ENCODE assay signal across 13 mouse cellular contexts in genomic region chr9:35336701-35337055, GRCm38 (mm10).
DNase-seq lines count a peak whose midpoint lies in the region; ATAC-seq and TF ChIP-seq lines count a peak whose summit lies in the region.
"Had no signal": no experiment of that assay in that cellular context is flagged by ENCODE, and none has a peak within 500 bp of the region (broad histone marks: within the 10 kb centered on the region; RNA-seq: fewer than 3 reads in every experiment).

No protein-coding gene starts in this region.

- no peak for TF ChIP-seq CTCF in intestine, postnatal 0 days (IDR thresholded peaks at IDR 0.05; ENCODE audit: low read depth)

- ATAC-seq in intestine, embryonic 16.5 days: no peak
- ATAC-seq in intestine, postnatal 0 days: no peak
- ATAC-seq in embryonic facial prominence, embryonic 12.5 days (ENCODE audit: insufficient number of reproducible peaks, insufficient read depth, low FRiP score, low TSS enrichment): no peak
- ATAC-seq in neural tube, embryonic 15.5 days (ENCODE audit: low FRiP score): no peak
- ATAC-seq: activated CD4-positive, CD25-positive, alpha-beta regulatory T cell, adult 4 months had no signal

- 54% methylated on average over 5 of the region's 5 CpGs for WGBS in heart, embryonic 10.5 days
- WGBS in intestine, embryonic 16.5 days: 67% methylated on average over 5 of the region's 5 CpGs
- 61% methylated on average over 5 of the region's 5 CpGs for WGBS in intestine, postnatal 0 days
- WGBS in embryonic facial prominence, embryonic 12.5 days: 73% methylated on average over 5 of the region's 5 CpGs
- WGBS in limb, embryonic 10.5 days: 88% methylated on average over 5 of the region's 5 CpGs
- WGBS in neural tube, embryonic 15.5 days: 76% methylated on average over 5 of the region's 5 CpGs

- H3K27me3 ChIP-seq in heart, embryonic 10.5 days (ENCODE audit: insufficient read depth, poor library complexity, severe bottlenecking): peaks cover 15% of the 10 kb centered on the region; the same call in 1 of the 2 replicates
- H3K27me3 ChIP-seq in intestine, embryonic 16.5 days (replicated peaks; ENCODE audit: control insufficient read depth, insufficient read depth, low read length): no peaks in the 10 kb centered on the region
- no peaks in the 10 kb centered on the region for H3K27me3 ChIP-seq in intestine, postnatal 0 days (replicated peaks; ENCODE audit: control insufficient read depth, insufficient read depth, low read length)
- no peaks in the 10 kb centered on the region for H3K27me3 ChIP-seq in embryonic facial prominence, embryonic 12.5 days
- peaks cover 19% of the 10 kb centered on the region; the same call in 1 of the 2 replicates for H3K27me3 ChIP-seq in limb, embryonic 10.5 days (ENCODE audit: low read depth, poor library complexity, severe bottlenecking)
- H3K27me3 ChIP-seq in neural tube, embryonic 15.5 days (replicated peaks): peaks cover 40% of the 10 kb centered on the region

- no peaks in the 10 kb centered on the region for H3K9me3 ChIP-seq in heart, embryonic 10.5 days
- H3K9me3 ChIP-seq in intestine, embryonic 16.5 days (ENCODE audit: control insufficient read depth, low read length): no peaks in the 10 kb centered on the region
- no peaks in the 10 kb centered on the region for H3K9me3 ChIP-seq in intestine, postnatal 0 days (ENCODE audit: control insufficient read depth)
- H3K9me3 ChIP-seq in embryonic facial prominence, embryonic 12.5 days: no peaks in the 10 kb centered on the region
- no peaks in the 10 kb centered on the region for H3K9me3 ChIP-seq in limb, embryonic 10.5 days (replicated peaks)
- no peaks in the 10 kb centered on the region for H3K9me3 ChIP-seq in neural tube, embryonic 15.5 days (replicated peaks)

- peak overlapping the region; percentile 17; the same call in 1 of the 2 replicates for H3K27ac ChIP-seq in heart, embryonic 10.5 days
- H3K27ac ChIP-seq in intestine, embryonic 16.5 days (ENCODE audit: low read length): peak overlapping the region; percentile 19; the same call in 1 of the 2 replicates
- H3K27ac ChIP-seq in intestine, postnatal 0 days (ENCODE audit: low read depth, low read length): no peak overlapping the region
- H3K27ac ChIP-seq in embryonic facial prominence, embryonic 12.5 days: peak overlapping the region; percentile 84; the same call in 1 of the 2 replicates
- H3K27ac ChIP-seq in limb, embryonic 10.5 days: 0 out of 2 replicates have a peak overlapping the region, but pooled peaks have one; percentile 86
- H3K27ac ChIP-seq in neural tube, embryonic 15.5 days (replicated peaks): no peak overlapping the region
- H3K27ac ChIP-seq: kidney, postnatal 0 days had no signal

- peaks cover 87% of the 10 kb centered on the region for H3K4me1 ChIP-seq in heart, embryonic 10.5 days
- peaks cover 48% of the 10 kb centered on the region for H3K4me1 ChIP-seq in intestine, embryonic 16.5 days (ENCODE audit: control insufficient read depth, insufficient read depth, low read length)
- H3K4me1 ChIP-seq in intestine, postnatal 0 days (replicated peaks; ENCODE audit: control insufficient read depth, insufficient read depth, low read length): no peaks in the 10 kb centered on the region
- peaks cover 88% of the 10 kb centered on the region for H3K4me1 ChIP-seq in embryonic facial prominence, embryonic 12.5 days
- peaks cover 90% of the 10 kb centered on the region for H3K4me1 ChIP-seq in limb, embryonic 10.5 days
- peaks cover 20% of the 10 kb centered on the region for H3K4me1 ChIP-seq in neural tube, embryonic 15.5 days

- DNase-seq in heart, embryonic 10.5 days (ENCODE audit: low spot score): no peak
- DNase-seq in heart, adult 9 months (ENCODE audit: low spot score in 2 of 2): no peak
- DNase-seq in limb, embryonic 10.5 days (ENCODE audit: low spot score): no peak
- DNase-seq in layer of hippocampus, adult 18-20 months (ENCODE audit: low spot score in 2 of 2): no peak
- DNase-seq: gastrocnemius, postnatal 36 days; right cerebral cortex, adult 18-20 months; spleen, adult 18-20 months had no signal

- no peak overlapping the region for H3K9ac ChIP-seq in intestine, embryonic 16.5 days (ENCODE audit: low read depth, low read length)
- no peak overlapping the region for H3K9ac ChIP-seq in intestine, postnatal 0 days (ENCODE audit: low read depth, low read length)
- H3K9ac ChIP-seq in embryonic facial prominence, embryonic 12.5 days: no peak overlapping the region
- H3K9ac ChIP-seq in neural tube, embryonic 15.5 days (replicated peaks): no peak overlapping the region

- no peak overlapping the region for H3K4me2 ChIP-seq in intestine, embryonic 16.5 days (ENCODE audit: low read depth, low read length)
- no peak overlapping the region for H3K4me2 ChIP-seq in intestine, postnatal 0 days (replicated peaks; ENCODE audit: low read depth)
- H3K4me2 ChIP-seq in embryonic facial prominence, embryonic 12.5 days (replicated peaks): no peak overlapping the region
- H3K4me2 ChIP-seq in neural tube, embryonic 15.5 days: no peak overlapping the region

- H3K4me3 ChIP-seq in heart, embryonic 10.5 days: no peak overlapping the region
- H3K4me3 ChIP-seq in intestine, embryonic 16.5 days (ENCODE audit: low read length): no peak overlapping the region
- H3K4me3 ChIP-seq in intestine, postnatal 0 days (ENCODE audit: low read depth, low read length): no peak overlapping the region
- no peak overlapping the region for H3K4me3 ChIP-seq in embryonic facial prominence, embryonic 12.5 days
- H3K4me3 ChIP-seq in limb, embryonic 10.5 days: no peak overlapping the region
- H3K4me3 ChIP-seq in neural tube, embryonic 15.5 days (replicated peaks): no peak overlapping the region

- H3K36me3 ChIP-seq in heart, embryonic 10.5 days: no peaks in the 10 kb centered on the region
- H3K36me3 ChIP-seq in intestine, embryonic 16.5 days (ENCODE audit: control insufficient read depth, insufficient read depth, low read length): no peaks in the 10 kb centered on the region
- H3K36me3 ChIP-seq in intestine, postnatal 0 days (ENCODE audit: control insufficient read depth, insufficient read depth): no peaks in the 10 kb centered on the region
- no peaks in the 10 kb centered on the region for H3K36me3 ChIP-seq in embryonic facial prominence, embryonic 12.5 days
- no peaks in the 10 kb centered on the region for H3K36me3 ChIP-seq in limb, embryonic 10.5 days
- H3K36me3 ChIP-seq in neural tube, embryonic 15.5 days: no peaks in the 10 kb centered on the region

Comparison
In these comparisons a context has a peak if more than half of its experiments do, and no peak if none do; other contexts are left out.
1. H3K27ac ChIP-seq: peak in heart, embryonic 10.5 days (single experiment), intestine, embryonic 16.5 days (single experiment), embryonic facial prominence, embryonic 12.5 days (single experiment) and limb, embryonic 10.5 days (single experiment); none in intestine, postnatal 0 days (single experiment) and neural tube, embryonic 15.5 days (single experiment).